ENCODE assay signal across 27 mouse cellular contexts in the genomic region with DNA sequence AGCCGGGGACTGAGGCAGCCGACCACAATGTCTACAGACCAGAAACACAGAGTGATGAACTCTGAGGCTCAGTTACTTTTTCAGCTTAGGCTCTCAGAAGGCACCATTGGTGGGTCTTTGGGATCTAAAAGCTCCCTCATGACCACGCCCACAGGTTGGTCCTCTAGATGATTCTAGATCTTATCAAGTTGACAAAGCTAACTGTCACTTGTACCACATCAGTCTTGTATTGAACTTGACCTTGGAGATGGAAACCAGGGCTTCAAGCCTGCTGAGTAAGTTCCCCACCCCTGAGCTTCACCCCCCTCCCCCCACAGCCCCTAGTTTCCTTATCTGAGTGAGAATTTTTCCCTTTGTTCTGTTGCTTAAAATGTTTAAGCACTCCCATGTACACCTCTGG. TPM values are rescaled to one million over a fixed set of nuclear protein-coding genes. Genes with fewer than 3 reads are reported as not detected.
"Had no signal": no experiment of that assay in that cellular context is flagged by ENCODE, and none has a peak within 500 bp of the region (broad histone marks: within the 10 kb centered on the region; RNA-seq: fewer than 3 reads in every experiment).

No protein-coding gene starts in this region.

- ATAC-seq: hindbrain, postnatal 0 days; inflammation-experienced regulatory T-cells, adult 6 months; intestine, embryonic 15.5 days; intestine, postnatal 0 days had no signal

- H3K4me2 ChIP-seq: heart, embryonic 11.5 days; heart, embryonic 13.5 days; heart, embryonic 15.5 days; hindbrain, embryonic 13.5 days; hindbrain, embryonic 15.5 days; intestine, embryonic 15.5 days; limb, embryonic 12.5 days had no signal

- H3K27me3 ChIP-seq: hindbrain, embryonic 15.5 days; intestine, embryonic 15.5 days had no signal

- H3K9me3 ChIP-seq: heart, embryonic 13.5 days; heart, embryonic 15.5 days; hindbrain, embryonic 13.5 days; hindbrain, embryonic 15.5 days; intestine, embryonic 15.5 days; limb, embryonic 10.5 days; limb, embryonic 12.5 days had no signal

- H3K4me3 ChIP-seq: gastrocnemius, adult 2 months; heart, adult 2 months; heart, embryonic 13.5 days; heart, embryonic 15.5 days; hindbrain, embryonic 13.5 days; hindbrain, embryonic 15.5 days; intestine, embryonic 15.5 days; layer of hippocampus, adult 2 months; left cerebral cortex, adult 2 months; limb, embryonic 10.5 days; limb, embryonic 12.5 days had no signal

- H3K27ac ChIP-seq: gastrocnemius, adult 2 months; heart, adult 2 months; heart, embryonic 13.5 days; heart, embryonic 15.5 days; hindbrain, embryonic 13.5 days; hindbrain, embryonic 15.5 days; hindbrain, postnatal 0 days; intestine, embryonic 15.5 days; layer of hippocampus, adult 2 months; left cerebral cortex, adult 2 months; limb, embryonic 10.5 days; limb, embryonic 12.5 days had no signal

- DNase-seq: gastrocnemius, adult 2 months; gastrocnemius, postnatal 10 days; gastrocnemius, postnatal 36 days; heart, adult 11 months; heart, adult 2 months; heart, postnatal 14 days; heart, postnatal 36 days; kidney, adult 18-20 months; kidney, adult 8-10 months; kidney, postnatal 10 days; kidney, postnatal 25 days; kidney, postnatal 4 days; liver had no signal

- H3K9ac ChIP-seq: heart, embryonic 13.5 days; heart, embryonic 15.5 days; hindbrain, embryonic 13.5 days; hindbrain, embryonic 15.5 days; intestine, embryonic 15.5 days; limb, embryonic 12.5 days had no signal

- H3K36me3 ChIP-seq: heart, embryonic 13.5 days; heart, embryonic 15.5 days; hindbrain, embryonic 15.5 days; intestine, embryonic 15.5 days; limb, embryonic 10.5 days; limb, embryonic 12.5 days had no signal

RNA-seq across cellular contexts. Expression of gene Syt13, which starts 29.5 kb away (rescaled TPM):
- total RNA-seq: hematopoietic stem cell, adult 5-6 weeks had no signal
- polyA plus RNA-seq: inflammation-experienced regulatory T-cells, adult 6 months had no signal
